Mouse (Mus musculus) megakaryocyte, embryonic 14.5 days (primary cell): Measurements from ENCODE around the gene Minos1.

Source experiments
- FLI1 ChIP-seq: IDR thresholded peaks from 2 replicates; pipeline ENCODE4 v1.6.1; 2012; ENCODE audit warnings: low read length, inconsistent platforms, mixed read lengths
- GATA1 ChIP-seq: IDR thresholded peaks from 3 replicates; pipeline ENCODE4 v1.6.1; 2012; ENCODE audit warnings: mixed read lengths, low read length, inconsistent platforms, borderline replicate concordance

DNA sequence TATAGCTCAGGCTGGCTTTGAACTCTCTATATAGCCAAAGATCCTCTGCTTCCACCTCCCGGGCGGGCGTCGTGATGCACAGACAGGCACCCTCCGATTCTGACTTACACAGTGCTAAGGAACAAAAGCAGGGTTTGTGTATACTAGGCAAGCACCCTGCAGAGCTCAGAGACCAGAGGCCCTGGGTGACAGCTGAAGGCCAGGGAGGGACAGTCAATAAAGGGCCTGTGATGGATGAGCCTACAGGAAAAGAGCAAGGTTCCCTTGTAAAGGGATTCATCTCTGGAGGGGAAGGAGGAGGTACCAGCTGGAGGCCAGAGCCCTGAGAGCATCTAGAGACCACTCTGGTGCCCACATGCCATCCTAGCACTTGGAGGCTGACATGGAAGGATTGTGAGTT is 77.5 kb downstream of the Minos1 start:
- TF ChIP-seq GATA1, result no peak
- TF ChIP-seq FLI1, result no peak
